Mouse (Mus musculus) thymus, postnatal 25 days (tissue): ENCODE data around the gene Gmpr2.

Source experiments
- DNase-seq: peaks from one replicate; pipeline ENCODE4 v3.0.0; 2022

Gmpr2 gene

GRCm38 (mm10) chr14:55681160-55682117 is 9.7 kb downstream of the Gmpr2 start, which contains the start of gene Tinf2:
Gene Tinf2, minus strand, starts transcription at chr14:55681820.
- DNase-seq = peak; percentile 94

GRCm38 (mm10) chr14:55682118-55682493 is 10.4 kb downstream of the Gmpr2 start:
- no peak for DNase-seq

- DNase-seq = no peak
Measured at GRCm38 (mm10) chr14:55689433-55689832, 17.7 kb downstream of the Gmpr2 start.

- no peak for DNase-seq
Measured at GRCm38 (mm10) chr14:55697226-55697625, 25.5 kb downstream of the Gmpr2 start.

GRCm38 (mm10) chr14:55701131-55701530 is 29.4 kb downstream of the Gmpr2 start:
- no peak for DNase-seq

GRCm38 (mm10) chr14:55702761-55703160 is 31.0 kb downstream of the Gmpr2 start:
- DNase-seq = no peak

- DNase-seq = no peak
Measured at GRCm38 (mm10) chr14:55706051-55706600, 34.4 kb downstream of the Gmpr2 start.

- DNase-seq = no peak
Measured at GRCm38 (mm10) chr14:55707397-55707796, 35.7 kb downstream of the Gmpr2 start.

GRCm38 (mm10) chr14:55709509-55709908 is 37.8 kb downstream of the Gmpr2 start:
- no peak for DNase-seq

- DNase-seq = no peak
Measured at GRCm38 (mm10) chr14:55711786-55712185, 40.0 kb downstream of the Gmpr2 start.

- DNase-seq = no peak
Measured at GRCm38 (mm10) chr14:55713007-55713728, 41.4 kb downstream of the Gmpr2 start.

- DNase-seq = no peak
Measured at GRCm38 (mm10) chr14:55713729-55714122, 42.0 kb downstream of the Gmpr2 start, which contains the start of gene Tgm1. Gene Tgm1, minus strand, starts transcription at chr14:55713926.

- no peak for DNase-seq
Measured at GRCm38 (mm10) chr14:55714893-55715292, 43.2 kb downstream of the Gmpr2 start.

GRCm38 (mm10) chr14:55716271-55716670 is 44.5 kb downstream of the Gmpr2 start:
- DNase-seq = no peak

GRCm38 (mm10) chr14:55716884-55717283 is 45.1 kb downstream of the Gmpr2 start:
- no peak for DNase-seq

- no peak for DNase-seq
Measured at GRCm38 (mm10) chr14:55719737-55720136, 48.0 kb downstream of the Gmpr2 start.

GRCm38 (mm10) chr14:55720666-55721065 is 48.9 kb downstream of the Gmpr2 start:
- no peak for DNase-seq

- no peak for DNase-seq
Measured at GRCm38 (mm10) chr14:55721076-55721475, 49.3 kb downstream of the Gmpr2 start.

- DNase-seq = peak; percentile 95
Measured at GRCm38 (mm10) chr14:55721700-55722437, 50.1 kb downstream of the Gmpr2 start, which contains the start of gene Rabggta. Gene Rabggta, minus strand, starts transcription at chr14:55722263.

- DNase-seq = no peak
Measured at GRCm38 (mm10) chr14:55722438-55722945, 50.8 kb downstream of the Gmpr2 start.

- no peak for DNase-seq
Measured at GRCm38 (mm10) chr14:55723433-55723832, 51.7 kb downstream of the Gmpr2 start.

- DNase-seq = peak; percentile 79
Measured at GRCm38 (mm10) chr14:55724411-55724871, 52.7 kb downstream of the Gmpr2 start.
